Comparison of ENCODE assay signal across 25 mouse cellular contexts in the genomic region with DNA sequence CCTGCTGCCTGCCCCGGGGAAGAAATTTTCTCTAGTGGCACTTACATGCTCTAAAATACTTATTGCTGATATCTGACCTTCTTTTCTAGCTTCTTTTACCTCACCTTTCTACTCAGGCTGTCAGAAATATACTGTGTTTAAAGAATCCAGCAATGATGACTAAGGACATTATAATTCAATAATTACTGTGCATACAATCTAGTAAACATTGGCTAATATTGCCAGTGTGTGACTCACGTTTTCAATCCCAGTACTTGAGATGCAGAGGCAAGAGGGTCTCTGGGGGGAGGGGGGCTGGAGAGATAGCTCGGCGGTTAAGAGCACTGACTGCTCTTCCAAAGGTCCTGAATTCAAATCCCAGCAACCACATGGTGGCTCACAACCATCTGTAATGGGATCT. TPM values are rescaled to one million over a fixed set of nuclear protein-coding genes. Genes with fewer than 3 reads are reported as not detected.
DNase-seq lines count a peak whose midpoint lies in the region; ATAC-seq and TF ChIP-seq lines count a peak whose summit lies in the region.
"Had no signal": no experiment of that assay in that cellular context is flagged by ENCODE, and none has a peak within 500 bp of the region (broad histone marks: within the 10 kb centered on the region; RNA-seq: fewer than 3 reads in every experiment).

No protein-coding gene starts in this region.

- no peak overlapping the region; the same call in 1 of the 2 replicates for H3K4me3 ChIP-seq in liver, embryonic 11.5 days (ENCODE audit: low read depth, low read length)
- H3K4me3 ChIP-seq in liver, embryonic 14.5 days (ENCODE audit: insufficient read depth in 1 of 2, low read depth in 2 of 2, low read length in 2 of 2) = peak overlapping the region in 1 of 2 experiments; percentile 15; a peak in 3 of 4 replicates
- H3K4me3 ChIP-seq in midbrain, embryonic 11.5 days (ENCODE audit: low read depth, low read length) = no peak overlapping the region
- H3K4me3 ChIP-seq: embryonic facial prominence, embryonic 12.5 days; forebrain, embryonic 13.5 days; gastrocnemius, adult 2 months; heart, embryonic 15.5 days had no signal

- H3K9me3 ChIP-seq in liver, embryonic 11.5 days (ENCODE audit: control insufficient read depth, low read length) = no peaks in the 10 kb centered on the region
- no peaks in the 10 kb centered on the region for H3K9me3 ChIP-seq in liver, embryonic 14.5 days (ENCODE audit: control insufficient read depth, low read length)
- H3K9me3 ChIP-seq in midbrain, embryonic 11.5 days (ENCODE audit: control insufficient read depth, low read length) = no peaks in the 10 kb centered on the region
- H3K9me3 ChIP-seq: embryonic facial prominence, embryonic 12.5 days; forebrain, embryonic 13.5 days; G1E; heart, embryonic 15.5 days had no signal

- no peaks in the 10 kb centered on the region for H3K27me3 ChIP-seq in liver, embryonic 11.5 days (replicated peaks; ENCODE audit: control insufficient read depth, insufficient read depth, low read length)
- no peaks in the 10 kb centered on the region for H3K27me3 ChIP-seq in liver, embryonic 14.5 days (ENCODE audit: control insufficient read depth, insufficient read depth, low read length)
- no peaks in the 10 kb centered on the region for H3K27me3 ChIP-seq in midbrain, embryonic 11.5 days (ENCODE audit: control insufficient read depth, insufficient read depth, low read length)
- H3K27me3 ChIP-seq: embryonic facial prominence, embryonic 12.5 days; forebrain, embryonic 13.5 days; heart, embryonic 15.5 days; Patski had no signal

- ATAC-seq in liver, embryonic 11.5 days (replicated peaks; ENCODE audit: low FRiP score) = no peak
- ATAC-seq in erythroblast, adult 5-6 weeks (replicated peaks; ENCODE audit: low FRiP score, poor library complexity, severe bottlenecking) = peak; percentile 59
- ATAC-seq in liver, embryonic 14.5 days (ENCODE audit: insufficient read depth) = no peak
- no peak for ATAC-seq in midbrain, embryonic 11.5 days (ENCODE audit: low FRiP score)
- ATAC-seq: activated CD4-positive, CD25-positive, alpha-beta regulatory T cell, adult 4 months; CD4-positive, CD25-positive, alpha-beta regulatory T cell, adult 4 months; forebrain, embryonic 13.5 days; forebrain, postnatal 0 days; Patski had no signal

- 45% methylated on average over 4 of the region's 4 CpGs for WGBS in liver, embryonic 11.5 days
- WGBS in liver, embryonic 14.5 days (ENCODE audit: insufficient replicate concordance) = 29% methylated on average over 4 of the region's 4 CpGs
- 93% methylated on average over 4 of the region's 4 CpGs for WGBS in midbrain, embryonic 11.5 days

- peaks cover 27% of the 10 kb centered on the region for H3K4me1 ChIP-seq in liver, embryonic 11.5 days (replicated peaks; ENCODE audit: control insufficient read depth, insufficient read depth, low read length)
- peaks cover 49% of the 10 kb centered on the region in 2 experiments for H3K4me1 ChIP-seq in liver, embryonic 14.5 days (replicated peaks; ENCODE audit: control insufficient read depth in 2 of 2, insufficient read depth in 2 of 2, low read length in 1 of 2)
- no peaks in the 10 kb centered on the region for H3K4me1 ChIP-seq in midbrain, embryonic 11.5 days (ENCODE audit: control insufficient read depth, insufficient read depth, low read length)
- H3K4me1 ChIP-seq: embryonic facial prominence, embryonic 12.5 days; forebrain, embryonic 13.5 days had no signal

- H3K9ac ChIP-seq in liver, embryonic 11.5 days (ENCODE audit: low read depth, low read length) = peak overlapping the region; percentile 17; the same call in 1 of the 2 replicates
- H3K9ac ChIP-seq in liver, embryonic 14.5 days (replicated peaks) = peak overlapping the region; percentile 52
- no peak overlapping the region for H3K9ac ChIP-seq in midbrain, embryonic 11.5 days (ENCODE audit: low read length)
- H3K9ac ChIP-seq: embryonic facial prominence, embryonic 12.5 days; forebrain, embryonic 13.5 days; forebrain, postnatal 0 days; heart, embryonic 15.5 days; hindbrain, embryonic 14.5 days had no signal

- peak overlapping the region; percentile 80 for H3K27ac ChIP-seq in liver, embryonic 11.5 days (ENCODE audit: low read depth, low read length)
- peak overlapping the region; percentile 88 for H3K27ac ChIP-seq in liver, embryonic 14.5 days
- H3K27ac ChIP-seq in midbrain, embryonic 11.5 days (ENCODE audit: low read depth, low read length) = no peak overlapping the region
- H3K27ac ChIP-seq: embryonic facial prominence, embryonic 12.5 days; forebrain, embryonic 13.5 days; gastrocnemius, adult 2 months; heart, embryonic 15.5 days; hindbrain, embryonic 14.5 days had no signal

- DNase-seq in liver, embryonic 11.5 days (ENCODE audit: low spot score) = no peak
- no peak for DNase-seq in liver
- no peak for DNase-seq in liver, embryonic 14.5 days (ENCODE audit: low read depth in 3 of 3, low spot score in 3 of 3)
- DNase-seq in natural killer cell, adult 2 months (ENCODE audit: low spot score in 2 of 2) = no peak
- no peak for DNase-seq in left cerebral cortex, adult 18-20 months (ENCODE audit: low spot score in 2 of 2)
- no peak for DNase-seq in midbrain, embryonic 11.5 days (ENCODE audit: low spot score, missing footprints)
- no peak for DNase-seq in spleen, postnatal 36 days (ENCODE audit: low spot score in 2 of 2)
- DNase-seq: adrenal gland, postnatal 14 days; cerebellum, adult 11-12 months; cerebellum, adult 9-10 months; cerebellum, postnatal 25 days; forebrain, postnatal 0 days; gastrocnemius, adult 2 months; gastrocnemius, postnatal 36 days; heart, adult 11 months; heart, postnatal 14 days had no signal

- no peak for TF ChIP-seq CTCF in liver, embryonic 14.5 days (IDR thresholded peaks at IDR 0.05; ENCODE audit: low read depth)

- no peak for TF ChIP-seq EP300 in liver, embryonic 14.5 days (IDR thresholded peaks at IDR 0.05; ENCODE audit: low read depth)

- no peaks in the 10 kb centered on the region for H3K36me3 ChIP-seq in liver, embryonic 11.5 days (ENCODE audit: control insufficient read depth, insufficient read depth, low read length)
- H3K36me3 ChIP-seq in liver, embryonic 14.5 days (replicated peaks; ENCODE audit: control insufficient read depth, insufficient read depth, low read depth) = no peaks in the 10 kb centered on the region
- no peaks in the 10 kb centered on the region for H3K36me3 ChIP-seq in midbrain, embryonic 11.5 days (ENCODE audit: control insufficient read depth, insufficient read depth, low read length)
- H3K36me3 ChIP-seq: embryonic facial prominence, embryonic 12.5 days; heart, embryonic 15.5 days had no signal

- H3K4me2 ChIP-seq in liver, embryonic 11.5 days = peak overlapping the region; percentile 36
- H3K4me2 ChIP-seq in liver, embryonic 14.5 days (ENCODE audit: low read depth) = peak overlapping the region; percentile 53
- no peak overlapping the region for H3K4me2 ChIP-seq in midbrain, embryonic 11.5 days
- H3K4me2 ChIP-seq: embryonic facial prominence, embryonic 12.5 days; forebrain, embryonic 13.5 days; heart, embryonic 15.5 days; hindbrain, embryonic 14.5 days had no signal

RNA-seq across cellular contexts. Expression of a gene that starts 21.0 kb away (rescaled TPM):
- polyA plus RNA-seq in liver, embryonic 11.5 days (2014; fragmentation: Nextera tagmentation; extraction: Ambion mirVana) = 59.4 and 60.0 TPM in 2 replicates
- 251 and 276 TPM in 2 replicates for total RNA-seq in erythroblast, adult 5-6 weeks (2015; ENCODE audit: low replicate concordance)
- total RNA-seq in erythroblast, adult 5-6 weeks (2017; ENCODE audit: low replicate concordance) = 521 and 575 TPM in 2 replicates
- polyA plus RNA-seq in liver, embryonic 14.5 days (2012; rRNA removed) = 17.9 and 22.3 TPM in 2 replicates
- 22.1 and 25.2 TPM in 2 replicates for polyA plus RNA-seq in liver, embryonic 14.5 days (2014; fragmentation: Nextera tagmentation; extraction: Ambion mirVana)
- 10 to 100 TPM; 79.9 to 82.6 TPM for total RNA-seq in left cerebral cortex, adult 18-20 months (2021)
- 30.3 and 35.1 TPM in 2 replicates for polyA plus RNA-seq in midbrain, embryonic 11.5 days (2014; fragmentation: Nextera tagmentation; extraction: Ambion mirVana)
